Mouse (Mus musculus) monocyte, adult 59 days (primary cell): ENCODE results near the gene Cplane1. TPM values are rescaled to one million over a fixed set of nuclear protein-coding genes. Genes with fewer than 3 reads are reported as not detected.

Experiments used
- total RNA-seq, 2 experiments: library from RNA; stranded (reverse); gene quantifications; one replicate each; pipeline ENCODE4 v1.2.4; 2023

Gene Cplane1
- 10 to 100 TPM; 11.7 to 16.1 TPM for total RNA-seq

DNA sequence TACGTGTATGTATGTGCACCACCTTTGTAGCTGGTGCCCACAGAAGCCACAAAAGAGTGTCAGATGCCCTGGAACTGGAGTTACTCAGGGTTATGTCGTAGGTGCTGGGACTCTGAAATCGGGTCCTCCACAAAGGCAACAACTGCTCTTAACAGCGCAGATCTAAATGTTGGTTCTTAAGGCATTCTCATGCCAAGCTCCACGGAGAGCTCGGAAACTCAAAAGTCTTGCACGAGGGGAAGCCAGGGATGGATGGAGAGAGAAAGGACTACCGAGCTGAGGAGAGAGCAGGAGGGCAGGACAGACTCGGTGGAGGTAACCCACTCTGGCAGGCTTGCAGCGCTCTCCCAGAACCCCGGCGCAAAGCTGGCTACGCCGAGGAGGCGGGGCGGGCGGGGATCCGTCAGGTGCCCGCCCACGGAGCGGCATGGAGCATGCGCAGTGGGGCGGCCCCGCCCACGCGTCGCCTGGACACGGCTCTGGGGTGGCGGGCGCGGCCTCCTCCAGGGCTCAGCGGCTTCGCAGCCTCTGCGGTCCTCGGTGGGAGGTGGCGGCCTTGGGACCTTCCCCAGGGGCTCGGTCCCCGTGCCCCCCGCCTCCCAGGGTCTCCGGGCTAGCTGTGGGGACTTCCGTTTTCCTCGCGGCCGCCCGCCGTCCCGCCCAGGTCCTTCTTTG lies at the start of gene Cplane1:
Gene Cplane1, plus strand, starts transcription at position 516 of the 675 bp plus-strand sequence.

Other genes with a start within 250 kb of the Cplane1 start
- gene Wdr70, start 69.9 kb upstream of the Cplane1 start, total RNA-seq: 10 to 100 TPM; 28.8 to 31.8 TPM
- 10 to 100 TPM; 20.0 to 26.3 TPM for gene Nup155, start 59.8 kb upstream of the Cplane1 start, total RNA-seq